Mouse (Mus musculus): ENCODE data around the gene Msgn1.

- TF ChIP-seq CTCF (IDR thresholded peaks at IDR 0.05; ENCODE audit: control insufficient read depth, insufficient read depth, insufficient read length) (no peak), USF1 (IDR thresholded peaks at IDR 0.05; ENCODE audit: low read depth) (no peak), MYOD1 (IDR thresholded peaks at IDR 0.05; ENCODE audit: control insufficient read depth, insufficient read length, low read depth) (no peak), MAX (IDR thresholded peaks at IDR 0.05) (no peak), CEBPB (IDR thresholded peaks at IDR 0.05; ENCODE audit: low read depth) (no peak)
Observed at GRCm38 (mm10) chr12:11223090-11223489, 14.3 kb upstream of the Msgn1 start.
